Mouse (Mus musculus): ENCODE data around the gene Sept3.

The Sept3 gene

DNA sequence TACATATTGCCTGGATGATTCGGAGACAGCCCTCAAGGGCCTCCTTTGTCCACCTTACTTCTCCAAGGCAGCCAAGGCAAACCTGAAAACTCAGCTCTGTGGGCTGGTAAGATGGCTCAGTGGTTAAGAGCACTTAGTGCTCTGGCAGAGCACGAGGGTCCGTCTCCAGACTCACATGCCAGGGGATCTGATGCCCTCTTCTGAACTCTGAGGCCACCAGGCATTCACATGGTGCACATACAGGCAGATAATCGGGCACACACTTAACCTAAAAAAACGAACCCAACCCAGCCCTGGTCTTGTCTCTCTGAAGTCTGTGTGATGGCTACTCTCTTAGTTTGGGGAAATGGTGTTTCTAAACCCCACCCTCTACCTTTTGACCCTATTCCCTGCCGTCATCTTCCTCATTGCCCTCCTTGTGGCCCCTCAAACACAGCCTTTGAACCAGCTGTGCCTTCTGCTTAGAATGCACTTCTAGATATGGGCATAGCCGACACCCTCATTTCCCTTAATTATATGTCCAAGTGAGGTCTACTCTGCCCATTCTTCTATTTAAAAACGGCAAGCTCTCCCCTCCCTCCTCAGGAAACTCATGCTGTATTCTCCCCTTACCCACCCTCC is 65.1 kb downstream of the Sept3 start:
- no peak for DNase-seq (ENCODE audit: low spot score in 2 of 2)

DNA sequence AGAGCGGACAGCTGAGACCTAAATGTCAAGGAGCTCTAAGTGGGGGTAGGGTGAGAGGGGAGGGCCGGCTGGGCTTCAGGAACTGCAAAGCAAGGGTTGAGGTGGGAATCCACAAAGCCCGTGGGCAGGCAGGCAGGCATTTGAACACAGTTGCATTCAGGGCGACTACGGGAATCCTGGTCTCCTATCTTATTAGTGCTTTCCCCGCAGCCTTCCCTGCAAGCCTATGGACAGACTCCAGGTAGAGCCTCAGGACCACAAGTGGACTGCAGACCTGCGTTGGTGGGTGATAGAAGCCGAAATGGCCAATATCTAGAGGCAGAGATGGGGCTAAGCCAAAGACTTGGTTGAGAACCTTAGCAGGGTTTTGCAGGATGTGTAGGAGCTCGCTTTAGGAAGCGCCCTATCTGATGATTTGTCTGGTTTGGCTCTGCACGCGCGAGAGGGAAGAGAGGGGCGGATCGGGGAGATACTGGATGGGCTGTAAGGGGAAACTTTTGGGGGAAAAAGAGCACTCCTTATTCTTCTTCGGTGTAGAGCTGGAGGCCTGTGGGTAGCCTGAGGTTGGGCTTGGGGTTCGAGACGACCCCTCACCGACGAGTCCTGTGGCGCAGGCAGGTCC is 65.8 kb downstream of the Sept3 start:
- DNase-seq (ENCODE audit: low spot score in 2 of 2) = no peak

DNA sequence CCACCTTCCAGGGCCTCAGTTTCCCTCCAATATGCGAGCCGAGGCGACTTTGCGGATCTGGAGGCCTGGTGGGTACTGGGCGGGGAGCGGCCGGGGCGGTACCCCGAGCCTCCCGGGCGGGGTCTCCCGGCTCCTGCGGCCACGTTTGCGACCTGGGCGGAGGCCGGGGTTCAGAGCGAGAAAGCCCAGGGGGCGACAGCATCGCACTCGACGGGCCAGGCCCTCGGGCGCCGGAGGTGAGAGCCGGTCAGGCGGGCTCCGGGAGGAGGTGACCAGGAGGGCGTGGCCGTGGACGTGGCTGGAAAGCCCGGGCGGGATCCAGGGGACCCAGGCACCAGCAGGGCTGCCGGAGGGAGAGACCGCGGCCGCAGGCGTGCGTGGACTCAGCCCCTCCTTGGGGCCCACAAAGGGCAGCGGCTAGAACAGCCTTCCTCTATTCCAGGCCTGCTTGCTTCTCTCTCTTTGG is 66.4 kb downstream of the Sept3 start:
- DNase-seq (ENCODE audit: low spot score in 2 of 2) = no peak

DNA sequence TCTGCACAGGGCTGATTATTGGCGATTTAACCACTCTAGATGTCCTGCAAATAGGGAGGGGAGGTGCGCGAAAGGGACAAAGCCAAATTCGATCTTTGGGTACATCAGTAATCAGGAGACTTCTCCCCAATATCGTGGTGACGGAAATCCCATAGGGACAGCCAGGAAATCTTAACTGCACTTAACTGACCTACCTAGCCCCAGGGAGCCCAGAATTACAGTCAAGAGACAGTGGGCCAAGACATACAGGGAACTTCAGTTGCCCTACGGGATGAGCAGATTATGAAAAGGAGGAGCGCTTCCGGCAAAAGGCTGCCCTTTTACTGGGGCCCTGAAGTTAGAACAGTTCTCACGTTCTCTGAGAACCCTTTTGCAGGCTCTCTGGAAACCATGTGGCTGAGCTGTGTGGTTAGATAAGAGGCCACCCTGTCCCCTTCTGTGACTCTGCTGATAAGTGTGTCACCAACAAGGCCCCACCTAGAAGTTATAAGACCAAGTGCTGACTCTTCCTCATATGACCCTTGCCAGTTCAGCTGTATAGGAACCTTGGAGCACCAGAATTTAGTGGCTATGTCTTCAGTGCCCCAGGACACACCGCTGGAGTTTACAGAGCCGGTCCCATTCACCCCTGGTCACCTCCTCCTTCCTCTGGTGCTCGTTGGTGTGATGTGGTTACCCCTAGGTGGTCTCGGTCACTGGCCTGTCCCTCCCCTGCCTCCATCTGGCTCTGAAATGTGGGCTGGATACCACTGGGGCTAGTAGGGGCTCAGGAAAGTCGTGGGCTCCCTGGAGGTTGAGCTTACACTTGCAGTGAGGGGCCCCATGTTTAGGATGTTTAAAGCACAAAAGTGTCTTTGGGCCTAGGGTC is 67.2 kb downstream of the Sept3 start:
- DNase-seq (ENCODE audit: low spot score in 2 of 2) = no peak

DNA sequence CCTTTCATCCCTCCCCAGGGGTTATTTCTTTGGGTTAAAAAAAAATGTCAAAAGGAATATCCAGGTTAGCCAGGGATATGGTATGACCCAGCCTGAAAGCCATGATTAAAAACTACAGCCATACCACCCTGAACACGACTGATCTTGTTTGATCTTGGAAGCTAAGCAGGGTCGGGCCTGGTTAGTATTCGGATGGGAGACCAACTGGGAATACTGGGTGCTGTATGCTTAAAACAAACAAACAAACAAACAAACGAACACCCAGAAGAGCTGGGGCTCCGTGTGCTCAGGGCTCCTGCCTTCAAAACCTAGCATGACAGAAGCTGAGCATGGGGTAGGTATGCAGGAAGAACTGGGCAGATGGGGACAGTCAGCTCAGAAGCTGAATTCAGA is 67.8 kb downstream of the Sept3 start:
- no peak for DNase-seq (ENCODE audit: low spot score in 2 of 2)

GRCm38 (mm10) chr15:82343368-82344287 is 68.9 kb downstream of the Sept3 start:
- no peak for DNase-seq (ENCODE audit: low spot score in 2 of 2)
